In genomic region chr13:9120835-9121542, GRCm38 (mm10) we compare ENCODE assay signal across 25 mouse cellular contexts. TPM values are rescaled to one million over a fixed set of nuclear protein-coding genes. Genes with fewer than 3 reads are reported as not detected.
DNase-seq lines count a peak whose midpoint lies in the region; ATAC-seq and TF ChIP-seq lines count a peak whose summit lies in the region.
"Had no signal": no experiment of that assay in that cellular context is flagged by ENCODE, and none has a peak within 500 bp of the region (broad histone marks: within the 10 kb centered on the region; RNA-seq: fewer than 3 reads in every experiment).

No protein-coding gene starts in this region.

- H3K9me3 ChIP-seq in MEL (replicated peaks; ENCODE audit: insufficient read depth, low read length): no peaks in the 10 kb centered on the region
- no peaks in the 10 kb centered on the region for H3K9me3 ChIP-seq in liver, embryonic 12.5 days (replicated peaks)
- no peaks in the 10 kb centered on the region for H3K9me3 ChIP-seq in hindbrain, embryonic 16.5 days (ENCODE audit: control insufficient read depth, low read length)
- H3K9me3 ChIP-seq: embryonic facial prominence, embryonic 13.5 days; hindbrain, embryonic 10.5 days; limb, embryonic 15.5 days; midbrain, embryonic 13.5 days; neural tube, embryonic 12.5 days had no signal

- TF ChIP-seq CTCF in MEL (IDR thresholded peaks at IDR 0.05 in 2 of 3, conservative IDR thresholded peaks at IDR 0.05 in 1 of 3; ENCODE audit: control insufficient read depth in 1 of 3, insufficient read depth in 1 of 3, low read depth in 2 of 3, low read length in 3 of 3, poor library complexity in 1 of 3, severe bottlenecking in 1 of 3): no peak

- WGBS in liver, embryonic 12.5 days (ENCODE audit: insufficient replicate concordance): 45% methylated on average over 10 of the region's 10 CpGs
- WGBS in hindbrain, embryonic 16.5 days: 88% methylated on average over 10 of the region's 10 CpGs

- peak overlapping the region; percentile 32 for H3K4me2 ChIP-seq in liver, embryonic 12.5 days
- no peak overlapping the region for H3K4me2 ChIP-seq in hindbrain, embryonic 16.5 days (ENCODE audit: low read length)
- H3K4me2 ChIP-seq: embryonic facial prominence, embryonic 13.5 days; heart, embryonic 11.5 days; limb, embryonic 15.5 days; midbrain, embryonic 13.5 days; neural tube, embryonic 12.5 days had no signal

- no peak overlapping the region for H3K4me3 ChIP-seq in MEL (ENCODE audit: control insufficient read depth in 1 of 2, insufficient read depth in 1 of 2, low read depth in 2 of 2, low read length in 2 of 2)
- H3K4me3 ChIP-seq in liver, embryonic 12.5 days: no peak overlapping the region
- no peak overlapping the region for H3K4me3 ChIP-seq in hindbrain, embryonic 16.5 days (ENCODE audit: low read length)
- H3K4me3 ChIP-seq: embryonic facial prominence, embryonic 13.5 days; hindbrain, embryonic 10.5 days; left cerebral cortex, adult 2 months; limb, embryonic 15.5 days; midbrain, embryonic 13.5 days; neural tube, embryonic 12.5 days had no signal

- H3K27me3 ChIP-seq in MEL (ENCODE audit: control insufficient read depth in 1 of 2, insufficient read depth in 2 of 2, low read length in 2 of 2): no peaks in the 10 kb centered on the region
- no peaks in the 10 kb centered on the region for H3K27me3 ChIP-seq in liver, embryonic 12.5 days (replicated peaks)
- no peaks in the 10 kb centered on the region for H3K27me3 ChIP-seq in hindbrain, embryonic 16.5 days (replicated peaks; ENCODE audit: control insufficient read depth, insufficient read depth, low read length)
- H3K27me3 ChIP-seq: embryonic facial prominence, embryonic 13.5 days; limb, embryonic 15.5 days; midbrain, embryonic 13.5 days; neural tube, embryonic 12.5 days had no signal

- peaks cover 27 to 28% of the 10 kb centered on the region in 2 experiments for H3K36me3 ChIP-seq in MEL (ENCODE audit: control insufficient read depth in 1 of 2, insufficient read depth in 2 of 2, low read length in 2 of 2)
- H3K36me3 ChIP-seq in liver, embryonic 12.5 days: peaks cover 66% of the 10 kb centered on the region
- peaks cover 9% of the 10 kb centered on the region for H3K36me3 ChIP-seq in hindbrain, embryonic 16.5 days (ENCODE audit: control insufficient read depth, insufficient read depth, low read length)

- peak; percentile 64 to 87 for TF ChIP-seq EP300 in MEL (IDR thresholded peaks at IDR 0.05; ENCODE audit: low read depth in 1 of 2, low read length in 2 of 2)

- peak overlapping the region; percentile 19; the same call in 1 of the 2 replicates for H3K27ac ChIP-seq in MEL (ENCODE audit: control insufficient read depth, low read depth, low read length)
- peak overlapping the region; percentile 48; the same call in 1 of the 2 replicates for H3K27ac ChIP-seq in liver, embryonic 12.5 days
- H3K27ac ChIP-seq in hindbrain, embryonic 16.5 days (ENCODE audit: low read depth, low read length): no peak overlapping the region
- H3K27ac ChIP-seq: embryonic facial prominence, embryonic 13.5 days; hindbrain, embryonic 10.5 days; hindbrain, postnatal 0 days; left cerebral cortex, adult 2 months; limb, embryonic 15.5 days; midbrain, embryonic 13.5 days; neural tube, embryonic 12.5 days had no signal

- peak; percentile 55 for ATAC-seq in common myeloid progenitor, adult 5-6 weeks (replicated peaks; ENCODE audit: low read depth, poor library complexity, severe bottlenecking)
- ATAC-seq in liver, embryonic 12.5 days: peak; percentile 89
- peak; percentile 84 for ATAC-seq in megakaryocyte progenitor cell, adult 5-6 weeks (replicated peaks; ENCODE audit: poor library complexity)
- ATAC-seq in hindbrain, embryonic 16.5 days: no peak
- ATAC-seq: CD4-positive, CD25-positive, alpha-beta regulatory T cell, adult 4 months; forebrain, embryonic 14.5 days; hindbrain, postnatal 0 days; midbrain, embryonic 13.5 days had no signal

- no peak for TF ChIP-seq RAD21 in MEL (IDR thresholded peaks at IDR 0.05; ENCODE audit: low read depth, low read length)

- H3K9ac ChIP-seq in MEL (ENCODE audit: control insufficient read depth, low read depth, low read length, poor library complexity, severe bottlenecking): no peak overlapping the region
- H3K9ac ChIP-seq in liver, embryonic 12.5 days: no peak overlapping the region
- H3K9ac ChIP-seq in hindbrain, embryonic 16.5 days (ENCODE audit: low read depth, low read length): no peak overlapping the region
- H3K9ac ChIP-seq: embryonic facial prominence, embryonic 13.5 days; limb, embryonic 15.5 days; midbrain, embryonic 13.5 days; neural tube, embryonic 12.5 days had no signal

- peaks cover 6 to 12% of the 10 kb centered on the region in 2 experiments for H3K4me1 ChIP-seq in MEL (ENCODE audit: control insufficient read depth in 1 of 2, insufficient read depth in 2 of 2, low read length in 2 of 2)
- peaks cover 46% of the 10 kb centered on the region for H3K4me1 ChIP-seq in liver, embryonic 12.5 days
- H3K4me1 ChIP-seq in hindbrain, embryonic 16.5 days (ENCODE audit: control insufficient read depth, insufficient read depth, low read depth, low read length): no peaks in the 10 kb centered on the region
- H3K4me1 ChIP-seq: embryonic facial prominence, embryonic 13.5 days; hindbrain, embryonic 10.5 days; limb, embryonic 15.5 days; midbrain, embryonic 13.5 days; neural tube, embryonic 12.5 days had no signal

- peak; percentile 86 for DNase-seq in MEL (ENCODE audit: low read depth, low spot score)
- no peak for DNase-seq in ovary, postnatal 10 days (ENCODE audit: low spot score)
- DNase-seq in lung, postnatal 36 days: no peak
- DNase-seq: adrenal gland, adult 2 months; cerebellum, adult 2 months; cerebellum, postnatal 25 days; embryo, embryonic 11 days; kidney, adult 11 months; kidney, postnatal 4 days; layer of hippocampus, adult 9-11 months; left cerebral cortex, postnatal 4 days had no signal

- no peak for TF ChIP-seq POLR2A in MEL (IDR thresholded peaks at IDR 0.05; ENCODE audit: control insufficient read depth in 1 of 2, insufficient read depth in 1 of 2, low read depth in 1 of 2, low read length in 2 of 2, poor library complexity in 1 of 2)

- H3K79me2 ChIP-seq in MEL (ENCODE audit: control insufficient read depth, insufficient read depth, low read length, poor library complexity): peaks cover 10% of the 10 kb centered on the region

TF ChIP-seq in MEL, 35 proteins besides CTCF, POLR2A, EP300 and RAD21:
- TF ChIP-seq TCF12 (IDR thresholded peaks at IDR 0.05; ENCODE audit: low read depth, low read length): peak; percentile 77
- no peak for TF ChIP-seq SMC3 (IDR thresholded peaks at IDR 0.05; ENCODE audit: low read depth, low read length)
- no peak for TF ChIP-seq ZKSCAN1 (IDR thresholded peaks at IDR 0.05; ENCODE audit: low read depth, low read length)
- TF ChIP-seq HCFC1 (IDR thresholded peaks at IDR 0.05; ENCODE audit: low read depth, low read length): no peak
- TF ChIP-seq CHD1 (IDR thresholded peaks at IDR 0.05; ENCODE audit: low read depth, low read length): no peak
- TF ChIP-seq NRF1 (IDR thresholded peaks at IDR 0.05; ENCODE audit: insufficient read depth, low read depth, low read length, poor library complexity, severe bottlenecking): no peak; the same call in 1 of the 2 replicates
- no peak for TF ChIP-seq ZC3H11A (IDR thresholded peaks at IDR 0.05; ENCODE audit: low read depth, low read length)
- TF ChIP-seq MEF2A (IDR thresholded peaks at IDR 0.05; ENCODE audit: extremely low read depth, insufficient replicate concordance, low read depth, low read length, poor library complexity, severe bottlenecking): no peak
- no peak for TF ChIP-seq UBTF (IDR thresholded peaks at IDR 0.05; ENCODE audit: borderline replicate concordance, insufficient read depth, low read depth, low read length)
- peak; percentile 49; the same call in 1 of the 2 replicates for TF ChIP-seq ETS1 (IDR thresholded peaks at IDR 0.05; ENCODE audit: low read depth, low read length)
- peak; percentile 55 for TF ChIP-seq TAL1 (IDR thresholded peaks at IDR 0.05; ENCODE audit: low read length)
- TF ChIP-seq ZMIZ1 (IDR thresholded peaks at IDR 0.05; ENCODE audit: low read depth, low read length): no peak
- no peak for TF ChIP-seq KAT2A (conservative IDR thresholded peaks at IDR 0.05; ENCODE audit: low read depth, low read length)
- TF ChIP-seq TBP (IDR thresholded peaks at IDR 0.05; ENCODE audit: low read depth, low read length): 0 out of 2 replicates have a peak, but pooled peaks have one; percentile 44
- 0 out of 2 replicates have a peak, but pooled peaks have one; percentile 34 for TF ChIP-seq MXI1 (IDR thresholded peaks at IDR 0.05; ENCODE audit: low read depth, low read length)
- TF ChIP-seq RCOR1 (IDR thresholded peaks at IDR 0.05; ENCODE audit: low read depth, low read length): peak; percentile 86; the same call in 1 of the 2 replicates
- no peak for TF ChIP-seq MAFK (IDR thresholded peaks at IDR 0.05; ENCODE audit: borderline replicate concordance, low read depth, low read length)
- TF ChIP-seq POLR2AphosphoS2 (IDR thresholded peaks at IDR 0.05; ENCODE audit: low read length): no peak
- TF ChIP-seq ZNF384 (IDR thresholded peaks at IDR 0.05; ENCODE audit: low read depth, low read length): no peak
- TF ChIP-seq MAX (IDR thresholded peaks at IDR 0.05; ENCODE audit: low read length): no peak
- TF ChIP-seq USF1 (IDR thresholded peaks at IDR 0.05; ENCODE audit: low read depth, low read length): no peak
- peak; percentile 82 for TF ChIP-seq GATA1 (IDR thresholded peaks at IDR 0.05; ENCODE audit: low read depth, low read length)

RNA-seq across cellular contexts. Expression of gene Larp4b, which starts 27.3 kb away (rescaled TPM):
- 67.0 and 71.8 TPM in 2 replicates for total RNA-seq in MEL (2012; rRNA removed)
- 100 to 1,000 TPM in 1 of 2 experiments, 10 to 100 TPM in 1; 57.7 to 340 TPM for polyA plus RNA-seq in MEL (2012; ENCODE audit: insufficient read depth in 1 of 2, insufficient read length in 2 of 2, low read depth in 1 of 2, low replicate concordance in 2 of 2, missing spikeins in 1 of 2)
- 90.9 and 92.9 TPM in 2 replicates for total RNA-seq in common myeloid progenitor, adult 5-6 weeks (2017)
- 39.1 and 39.3 TPM in 2 replicates for polyA plus RNA-seq in liver, embryonic 12.5 days (2016; fragmentation: Nextera tagmentation; extraction: Ambion mirVana)
- 77.1 and 82.9 TPM in 2 replicates for total RNA-seq in megakaryocyte progenitor cell, adult 5-6 weeks (2015)
- 73.3 and 90.9 TPM in 2 replicates for total RNA-seq in megakaryocyte progenitor cell, adult 5-6 weeks (2017)
- polyA plus RNA-seq in hindbrain, embryonic 16.5 days (2015; fragmentation: Nextera tagmentation; extraction: Ambion mirVana): 35.0 and 39.2 TPM in 2 replicates
